Mouse (Mus musculus): ENCODE results near the gene Azgp1. TPM values are rescaled to one million over a fixed set of nuclear protein-coding genes. Genes with fewer than 3 reads are reported as not detected.
"Not testable (repeated sequence)": the region's sequence is repeated elsewhere in the genome, so short reads cannot be mapped to it uniquely, and the experiment has no call there.

Gene Azgp1
- polyA plus RNA-seq, 1 experiment from 2014 or later = not detected

DNA sequence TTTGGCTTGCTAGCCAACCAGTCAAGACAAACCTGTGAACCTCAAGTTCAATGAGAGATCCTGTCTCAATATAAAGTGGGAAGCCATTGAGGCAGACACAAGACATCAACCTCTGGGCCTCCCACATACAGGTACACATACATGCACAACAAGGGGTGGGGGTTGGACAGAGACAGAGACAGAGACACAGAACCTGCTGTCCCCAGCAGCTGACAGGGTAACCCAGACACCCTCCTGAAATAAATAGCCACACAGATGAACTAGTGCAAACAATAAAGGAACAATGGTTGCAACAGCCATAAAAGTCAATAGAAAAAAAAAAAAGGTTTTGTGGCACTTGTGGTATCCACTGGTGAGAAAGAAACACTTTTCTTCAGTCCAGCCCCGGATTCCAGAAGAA lies 5.9 kb upstream of the Azgp1 start:
- WGBS = 67% methylated on average over 1 of the region's 1 CpGs

DNA sequence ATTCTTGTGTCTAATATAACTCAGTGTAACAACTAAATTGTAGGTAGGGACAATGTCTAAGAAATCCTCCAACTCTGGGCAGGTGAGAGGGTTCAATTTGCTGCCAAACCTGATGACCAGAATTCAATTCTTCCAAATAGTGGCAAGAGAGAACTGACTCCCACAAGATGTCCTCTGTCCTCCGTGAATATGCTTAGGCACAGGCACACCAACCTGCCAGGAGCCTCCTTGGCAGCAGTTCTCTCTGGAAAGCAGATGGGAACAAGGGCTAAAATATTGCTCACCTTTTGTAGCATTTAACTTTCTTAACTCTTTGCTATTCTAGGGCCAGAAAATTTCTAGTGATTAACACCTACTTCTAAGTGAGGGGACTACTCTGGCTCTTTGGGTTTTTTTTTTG lies 4.0 kb upstream of the Azgp1 start:
- WGBS = 50% methylated on average over 1 of the region's 1 CpGs
- Histone ChIP-seq H3K36me3 (no peaks in the 10 kb centered on the region), H3K4me3 (no peak overlapping the region), H3K9me3 (replicated peaks) (no peaks in the 10 kb centered on the region), H3K27me3 (ENCODE audit: low read depth, poor library complexity, severe bottlenecking) (no peaks in the 10 kb centered on the region), H3K27ac (no peak overlapping the region), H3K4me1 (no peaks in the 10 kb centered on the region)
- no peak for DNase-seq (ENCODE audit: low spot score)

More for the DNA sequence above, 5.9 kb upstream of the Azgp1 start:
- no peak for DNase-seq (ENCODE audit: low spot score)
- no peak overlapping the region for H3K27ac ChIP-seq
- H3K27me3 ChIP-seq (ENCODE audit: low read depth, poor library complexity, severe bottlenecking) = no peaks in the 10 kb centered on the region
- H3K36me3 ChIP-seq = no peaks in the 10 kb centered on the region
- H3K4me1 ChIP-seq = no peaks in the 10 kb centered on the region
- H3K9me3 ChIP-seq (replicated peaks) = no peaks in the 10 kb centered on the region
- H3K4me3 ChIP-seq = no peak overlapping the region

DNA sequence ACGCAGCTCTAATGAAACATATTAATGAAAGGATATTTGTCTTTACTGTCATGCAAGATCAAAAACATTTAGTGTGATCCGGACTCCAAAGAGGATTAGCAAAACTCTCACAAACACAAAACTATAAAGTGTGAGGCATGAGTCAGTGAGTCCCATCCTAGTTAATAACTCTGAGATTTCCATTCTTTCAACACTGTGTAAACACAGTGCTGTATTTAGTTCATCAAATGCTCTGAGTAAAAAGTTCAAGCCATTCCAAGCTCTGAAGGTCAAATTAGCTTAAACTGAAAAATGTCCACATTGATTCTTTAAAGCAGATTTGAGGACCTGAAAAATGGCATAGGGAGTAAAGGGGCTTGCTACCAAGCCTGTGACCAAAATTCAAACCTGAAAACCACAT lies 2.2 kb upstream of the Azgp1 start:
- Histone ChIP-seq H3K4me3 (no peak overlapping the region), H3K4me1 (no peaks in the 10 kb centered on the region), H3K9me3 (replicated peaks) (no peaks in the 10 kb centered on the region), H3K36me3 (no peaks in the 10 kb centered on the region), H3K27me3 (ENCODE audit: low read depth, poor library complexity, severe bottlenecking) (no peaks in the 10 kb centered on the region), H3K27ac (no peak overlapping the region)
- WGBS = 82% methylated on average over 2 of the region's 2 CpGs
- no peak for DNase-seq (ENCODE audit: low spot score)

DNA sequence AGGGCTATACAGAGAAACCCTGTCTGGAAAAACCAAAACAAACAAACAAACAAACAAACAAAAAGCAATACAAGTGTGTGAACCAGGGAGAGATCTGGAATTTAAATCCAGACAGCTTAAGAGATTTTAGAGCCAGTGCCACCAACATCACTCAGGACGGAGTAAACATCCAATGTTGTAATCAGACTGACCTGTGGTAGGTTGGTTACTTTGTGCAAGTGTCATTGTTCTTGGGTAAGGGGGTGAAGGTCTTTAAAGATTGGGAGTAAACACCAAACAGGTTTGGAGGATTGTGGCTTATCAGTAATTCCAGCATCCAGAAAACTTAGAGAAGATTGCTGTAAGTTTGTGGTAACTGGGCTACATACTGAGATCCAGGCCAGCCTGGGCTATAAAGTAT lies 5.0 kb downstream of the Azgp1 start:
- Histone ChIP-seq H3K27ac (no peak overlapping the region), H3K4me3 (no peak overlapping the region), H3K27me3 (ENCODE audit: low read depth, poor library complexity, severe bottlenecking) (no peaks in the 10 kb centered on the region), H3K36me3 (no peaks in the 10 kb centered on the region), H3K4me1 (no peaks in the 10 kb centered on the region), H3K9me3 (replicated peaks) (no peaks in the 10 kb centered on the region)
- peak; percentile 2 for DNase-seq (ENCODE audit: low spot score)
- 74% methylated on average over 1 of the region's 1 CpGs for WGBS

DNA sequence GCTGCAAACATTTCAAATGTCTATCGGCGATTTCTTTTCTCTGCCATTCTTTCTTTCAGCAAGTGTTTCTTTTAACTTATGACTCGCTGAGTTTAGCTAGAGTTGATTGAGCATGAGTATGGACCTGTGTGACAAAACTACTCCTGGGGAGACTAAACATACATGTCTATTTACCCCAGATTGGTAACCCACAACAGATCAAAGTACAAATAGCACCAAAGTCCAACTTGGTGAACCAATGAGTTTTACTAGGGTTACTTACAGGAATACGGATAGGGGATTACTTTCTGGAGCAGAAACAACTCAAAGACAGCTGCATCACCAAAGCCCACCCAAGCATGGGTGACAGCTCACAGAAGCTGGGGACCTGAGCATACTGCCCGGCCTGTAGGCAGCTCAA lies 28.1 kb downstream of the Azgp1 start:
- no peak for DNase-seq (ENCODE audit: low spot score)
- Histone ChIP-seq H3K27ac (no peak overlapping the region), H3K4me3 (no peak overlapping the region), H3K4me1 (no peaks in the 10 kb centered on the region), H3K36me3 (no peaks in the 10 kb centered on the region), H3K9me3 (replicated peaks) (no peaks in the 10 kb centered on the region), H3K27me3 (ENCODE audit: low read depth, poor library complexity, severe bottlenecking) (no peaks in the 10 kb centered on the region)
- 88% methylated on average over 5 of the region's 5 CpGs for WGBS

DNA sequence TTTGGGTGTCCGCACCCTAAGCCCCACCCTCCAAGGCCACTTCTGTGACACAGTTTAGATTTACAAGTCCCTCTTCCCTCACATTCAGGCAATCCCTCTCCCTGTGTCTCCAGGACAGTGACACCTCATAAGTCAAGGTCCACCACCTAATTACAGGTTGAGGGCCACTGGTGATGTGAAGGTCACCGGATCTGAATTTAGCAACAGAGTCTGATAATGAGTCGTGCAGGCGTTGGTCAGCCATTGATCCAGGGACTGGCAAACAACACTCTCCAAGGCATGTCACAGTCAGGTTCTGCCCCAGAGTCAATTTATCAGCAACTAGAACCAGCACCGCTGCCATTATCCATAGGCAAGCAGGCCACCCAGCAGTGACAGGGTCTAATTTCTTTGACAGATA lies 31.1 kb downstream of the Azgp1 start:
- Histone ChIP-seq H3K4me1 (no peaks in the 10 kb centered on the region), H3K27ac (no peak overlapping the region), H3K36me3 (no peaks in the 10 kb centered on the region), H3K9me3 (replicated peaks) (no peaks in the 10 kb centered on the region), H3K27me3 (ENCODE audit: low read depth, poor library complexity, severe bottlenecking) (no peaks in the 10 kb centered on the region), H3K4me3 (no peak overlapping the region)
- no peak for DNase-seq (ENCODE audit: low spot score)
- 85% methylated on average over 5 of the region's 5 CpGs for WGBS

DNA sequence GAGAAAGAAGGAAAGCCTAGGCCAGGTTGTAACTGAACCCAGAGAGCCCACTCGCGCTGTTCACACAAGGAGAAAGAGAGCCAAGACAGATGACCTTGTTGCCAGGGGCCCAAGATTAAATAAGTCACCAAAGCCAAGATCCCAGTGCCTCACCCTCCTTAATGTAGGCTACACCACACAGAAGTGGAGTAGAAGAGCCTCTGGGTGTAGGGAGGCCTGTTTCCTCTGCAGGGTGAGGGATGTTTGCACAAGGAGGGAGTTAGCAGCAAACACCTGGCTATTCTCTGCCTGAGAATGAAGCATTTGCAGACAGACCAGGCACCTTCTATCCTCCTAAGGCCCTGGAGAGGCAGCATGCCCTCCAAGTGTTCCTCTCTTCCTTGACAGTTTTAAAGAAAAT lies 35.2 kb downstream of the Azgp1 start:
- H3K36me3 ChIP-seq = no peaks in the 10 kb centered on the region
- no peak overlapping the region for H3K27ac ChIP-seq
- no peaks in the 10 kb centered on the region for H3K9me3 ChIP-seq (replicated peaks)
- 89% methylated on average over 2 of the region's 2 CpGs for WGBS
- no peaks in the 10 kb centered on the region for H3K4me1 ChIP-seq
- H3K27me3 ChIP-seq (ENCODE audit: low read depth, poor library complexity, severe bottlenecking) = no peaks in the 10 kb centered on the region
- no peak for DNase-seq (ENCODE audit: low spot score)
- no peak overlapping the region for H3K4me3 ChIP-seq

DNA sequence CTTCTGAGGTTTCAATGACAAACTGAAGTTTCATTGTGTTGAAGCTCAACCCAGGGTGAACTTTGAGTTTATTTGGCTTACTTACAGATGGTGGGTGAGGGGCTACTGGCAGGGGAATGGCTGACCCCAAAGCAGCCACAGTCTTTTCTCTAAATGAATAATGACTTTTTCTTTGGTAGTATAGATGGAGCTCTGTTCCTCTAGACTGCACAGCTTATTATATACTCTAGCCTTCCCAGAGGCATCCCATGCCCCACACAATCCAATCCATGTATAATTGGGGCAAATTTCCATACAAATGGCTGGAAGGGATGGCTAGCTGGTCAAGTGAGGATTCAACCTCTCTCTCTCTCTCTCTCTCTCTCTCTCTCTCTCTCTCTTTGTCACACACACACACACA lies 35.7 kb downstream of the Azgp1 start:
- Histone ChIP-seq H3K27ac (no peak overlapping the region), H3K4me1 (no peaks in the 10 kb centered on the region), H3K9me3 (replicated peaks) (no peaks in the 10 kb centered on the region), H3K36me3 (no peaks in the 10 kb centered on the region), H3K27me3 (ENCODE audit: low read depth, poor library complexity, severe bottlenecking) (no peaks in the 10 kb centered on the region), H3K4me3 (no peak overlapping the region)
- no peak for DNase-seq (ENCODE audit: low spot score)

DNA sequence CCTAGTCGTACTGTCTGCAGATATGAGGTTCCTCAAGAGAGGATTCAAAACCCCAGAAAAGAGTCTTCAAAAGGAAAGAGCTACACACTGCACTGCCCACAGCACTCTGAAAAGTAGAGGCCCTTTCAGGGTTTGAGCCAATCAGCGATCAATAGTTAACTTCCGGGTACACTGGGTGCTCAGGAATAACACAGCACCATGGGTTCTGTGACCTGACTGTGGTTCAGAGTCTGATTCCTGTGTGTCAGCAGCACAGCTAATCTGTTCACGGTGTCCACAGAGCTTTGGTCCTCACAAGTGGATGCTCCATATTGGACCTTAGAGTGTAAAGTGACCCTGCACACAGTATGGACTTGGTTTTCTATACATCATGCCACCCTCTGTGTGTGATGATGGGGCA lies 38.3 kb downstream of the Azgp1 start:
- not testable (repeated sequence) for DNase-seq (ENCODE audit: low spot score); H3K27ac ChIP-seq; H3K9me3 ChIP-seq (replicated peaks); H3K4me1 ChIP-seq; H3K4me3 ChIP-seq; H3K27me3 ChIP-seq (ENCODE audit: low read depth, poor library complexity, severe bottlenecking); H3K36me3 ChIP-seq
- WGBS = 93% methylated on average over 4 of the region's 4 CpGs

DNA sequence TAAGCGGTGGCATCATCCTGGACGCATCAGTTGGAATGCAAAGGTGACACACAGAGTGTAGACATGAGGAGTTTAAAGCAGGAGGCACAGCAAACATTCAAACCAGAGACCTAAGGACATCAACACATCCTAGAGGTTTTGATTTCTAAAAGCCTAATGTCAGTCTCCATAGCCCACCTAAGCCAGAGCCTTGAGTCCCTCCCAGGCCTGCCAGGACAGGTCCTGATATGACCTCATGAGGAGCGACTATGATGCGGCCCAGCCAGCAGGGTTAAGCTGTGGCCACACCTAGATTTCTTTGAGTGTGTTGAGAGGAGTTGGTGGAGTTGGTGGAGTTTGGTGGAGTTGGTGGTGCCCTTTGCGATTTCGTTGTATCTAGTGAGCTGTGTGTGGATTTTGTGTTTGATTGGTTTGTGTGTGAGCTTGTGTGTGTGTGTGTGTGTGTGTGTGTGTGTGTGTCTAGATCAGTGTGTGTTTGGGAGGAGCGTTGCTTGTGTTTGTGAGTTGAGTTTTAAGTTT lies 39.7 kb downstream of the Azgp1 start, which contains the start of the genes Smok3a and Smok3b:
Smok3a (plus strand) TSS at position 301 of the 519 bp plus-strand sequence.
Smok3b (plus strand) TSS at position 469 of the 519 bp plus-strand sequence.
- not testable (repeated sequence) for DNase-seq (ENCODE audit: low spot score); H3K4me1 ChIP-seq; H3K4me3 ChIP-seq; H3K36me3 ChIP-seq; H3K27me3 ChIP-seq (ENCODE audit: low read depth, poor library complexity, severe bottlenecking); H3K27ac ChIP-seq; H3K9me3 ChIP-seq (replicated peaks)
- WGBS = 97% methylated on average over 3 of the region's 7 CpGs

Other genes starting within 250 kb of the Azgp1 start
- 1.1 and 2.5 TPM in 2 replicates for gene Nyap1, start 239.9 kb upstream of the Azgp1 start, polyA plus RNA-seq (2016; fragmentation: Nextera tagmentation; extraction: Ambion mirVana)
- gene Tsc22d4, start 235.8 kb upstream of the Azgp1 start, polyA plus RNA-seq (2016; fragmentation: Nextera tagmentation; extraction: Ambion mirVana) = 78.1 and 99.5 TPM in 2 replicates
- gene Ppp1r35, start 202.7 kb upstream of the Azgp1 start, polyA plus RNA-seq (2016; fragmentation: Nextera tagmentation; extraction: Ambion mirVana) = 47.0 and 49.5 TPM in 2 replicates
- 11.3 and 11.8 TPM in 2 replicates for gene Mepce, start 193.9 kb upstream of the Azgp1 start, polyA plus RNA-seq (2016; fragmentation: Nextera tagmentation; extraction: Ambion mirVana)
- gene Zcwpw1, start 193.7 kb upstream of the Azgp1 start, polyA plus RNA-seq (2016; fragmentation: Nextera tagmentation; extraction: Ambion mirVana) = 8.4 and 15.8 TPM in 2 replicates
- 0.34 and 0.39 TPM in 2 replicates for gene Pilra, start 145.2 kb upstream of the Azgp1 start, polyA plus RNA-seq (2016; fragmentation: Nextera tagmentation; extraction: Ambion mirVana)
- not detected in 2 replicates for gene Pilrb1, start 123.4 kb upstream of the Azgp1 start, polyA plus RNA-seq (2016; fragmentation: Nextera tagmentation; extraction: Ambion mirVana)
- not detected in 2 replicates for gene Pilrb2, start 109.7 kb upstream of the Azgp1 start, polyA plus RNA-seq (2016; fragmentation: Nextera tagmentation; extraction: Ambion mirVana)
- gene Cyp3a13, start 59.9 kb upstream of the Azgp1 start, polyA plus RNA-seq (2016; fragmentation: Nextera tagmentation; extraction: Ambion mirVana) = not detected in 2 replicates
- 0.04 TPM in 1 of 2 replicates, not detected in the other for gene Gjc3, start 18.4 kb upstream of the Azgp1 start, polyA plus RNA-seq (2016; fragmentation: Nextera tagmentation; extraction: Ambion mirVana)
- not detected in 2 replicates for gene Smok3a, start 39.7 kb downstream of the Azgp1 start, polyA plus RNA-seq (2016; fragmentation: Nextera tagmentation; extraction: Ambion mirVana)
- gene Smok3b, start 39.9 kb downstream of the Azgp1 start, polyA plus RNA-seq (2016; fragmentation: Nextera tagmentation; extraction: Ambion mirVana) = not detected in 2 replicates
- not detected in 2 replicates for gene Smok3c, start 71.7 kb downstream of the Azgp1 start, polyA plus RNA-seq (2016; fragmentation: Nextera tagmentation; extraction: Ambion mirVana)
- 24.5 and 29.4 TPM in 2 replicates for gene Zkscan1, start 103.6 kb downstream of the Azgp1 start, polyA plus RNA-seq (2016; fragmentation: Nextera tagmentation; extraction: Ambion mirVana)
- 87.1 and 97.2 TPM in 2 replicates for gene Zscan21, start 135.4 kb downstream of the Azgp1 start, polyA plus RNA-seq (2016; fragmentation: Nextera tagmentation; extraction: Ambion mirVana)
- 29.7 and 36.3 TPM in 2 replicates for gene Zfp113, start 174.2 kb downstream of the Azgp1 start, polyA plus RNA-seq (2016; fragmentation: Nextera tagmentation; extraction: Ambion mirVana)
- 381 and 386 TPM in 2 replicates for gene Cops6, start 179.6 kb downstream of the Azgp1 start, polyA plus RNA-seq (2016; fragmentation: Nextera tagmentation; extraction: Ambion mirVana)
- 26.4 and 32.0 TPM in 2 replicates for gene Ap4m1, start 190.5 kb downstream of the Azgp1 start, polyA plus RNA-seq (2016; fragmentation: Nextera tagmentation; extraction: Ambion mirVana)
- 384 and 399 TPM in 2 replicates for gene Mcm7, start 190.9 kb downstream of the Azgp1 start, polyA plus RNA-seq (2016; fragmentation: Nextera tagmentation; extraction: Ambion mirVana)
- 133 and 145 TPM in 2 replicates for gene Taf6, start 205.9 kb downstream of the Azgp1 start, polyA plus RNA-seq (2016; fragmentation: Nextera tagmentation; extraction: Ambion mirVana)
- 54.6 and 60.4 TPM in 2 replicates for gene Cnpy4, start 206.0 kb downstream of the Azgp1 start, polyA plus RNA-seq (2016; fragmentation: Nextera tagmentation; extraction: Ambion mirVana)
- 6.6 and 9.5 TPM in 2 replicates for gene Mblac1, start 212.8 kb downstream of the Azgp1 start, polyA plus RNA-seq (2016; fragmentation: Nextera tagmentation; extraction: Ambion mirVana)
- gene Nxpe5, start 244.4 kb downstream of the Azgp1 start, polyA plus RNA-seq (2016; fragmentation: Nextera tagmentation; extraction: Ambion mirVana) = not detected in 2 replicates